Mouse (Mus musculus): ENCODE measurements around the gene Gm6217.

DNA sequence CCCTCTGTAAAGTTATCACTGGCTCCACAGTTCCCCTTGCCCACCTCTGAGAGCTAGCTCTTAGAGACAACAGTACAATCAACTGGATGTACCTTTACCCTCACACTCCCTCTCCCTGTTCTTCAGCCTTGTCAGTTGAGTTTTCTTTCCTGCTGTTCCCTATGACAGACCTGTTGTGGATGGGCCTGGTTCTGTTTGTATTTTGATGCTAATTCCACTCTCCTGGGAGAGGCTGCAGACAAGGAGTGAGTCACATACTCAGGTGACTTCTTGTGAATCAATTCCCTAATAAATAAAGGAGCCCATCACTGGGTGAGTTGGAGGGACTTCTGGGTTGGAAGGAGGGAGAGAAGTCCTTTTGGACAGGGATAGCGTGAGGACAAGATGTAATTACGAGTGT lies 17.4 kb upstream of the Gm6217 start:
- TF ChIP-seq NANOG (IDR thresholded peaks at IDR 0.05; ENCODE audit: borderline replicate concordance, low read length), result no peak; the same call in 1 of the 2 replicates
- no peak for TF ChIP-seq CTCF (conservative IDR thresholded peaks at IDR 0.05; ENCODE audit: low read length)
